Mouse (Mus musculus) liver, embryonic 15.5 days (tissue): ENCODE data around the gene Glg1. TPM values are rescaled to one million over a fixed set of nuclear protein-coding genes. Genes with fewer than 3 reads are reported as not detected.
"Not testable (repeated sequence)": the region's sequence is repeated elsewhere in the genome, so short reads cannot be mapped to it uniquely, and the experiment has no call there.

Experiments used
- ATAC-seq: fragments of 200-750 bp; cut with Nextera tagmentation; 2 replicates; pipeline ENCODE4 v1.8.0; 2017; ENCODE audit warnings: moderate number of reproducible peaks, mild to moderate bottlenecking, moderate library complexity; ENCODE audit not compliant: insufficient read depth
- H3K27ac ChIP-seq: fragments of 300-500 bp; sonication (generic); replicated peaks from 2 replicates; pipeline ENCODE4 v1.5.1; 2015; ENCODE audit warnings: mild to moderate bottlenecking, inconsistent platforms
- H3K27me3 ChIP-seq: fragments of 300-500 bp; sonication (generic); 2 replicates; pipeline ENCODE4 v1.6.1; 2015; ENCODE audit warnings: mild to moderate bottlenecking, inconsistent platforms
- H3K36me3 ChIP-seq: fragments of 300-500 bp; sonication (generic); replicated peaks from 2 replicates; pipeline ENCODE4 v1.6.1; 2015; ENCODE audit warnings: moderate library complexity, mild to moderate bottlenecking, inconsistent platforms
- H3K4me1 ChIP-seq: fragments of 300-500 bp; sonication (generic); replicated peaks from 2 replicates; pipeline ENCODE4 v1.6.1; 2015; ENCODE audit warnings: inconsistent platforms
- H3K4me2 ChIP-seq: fragments of 300-500 bp; sonication (generic); 2 replicates; pipeline ENCODE4 v1.6.1; 2015; ENCODE audit warnings: moderate library complexity, mild to moderate bottlenecking, inconsistent platforms
- H3K4me3 ChIP-seq: fragments of 300-500 bp; sonication (generic); replicated peaks from 2 replicates; pipeline ENCODE4 v1.5.1; 2015; ENCODE audit warnings: mild to moderate bottlenecking, inconsistent platforms
- H3K9ac ChIP-seq: fragments of 300-500 bp; sonication (generic); 2 replicates; pipeline ENCODE4 v1.6.1; 2015; ENCODE audit warnings: moderate library complexity, mild to moderate bottlenecking, inconsistent platforms
- H3K9me3 ChIP-seq: fragments of 300-500 bp; sonication (generic); replicated peaks from 2 replicates; pipeline ENCODE4 v1.6.1; 2016; ENCODE audit warnings: inconsistent platforms
- WGBS: fragments of 180-500 bp; shearing (Covaris S2); methylation state at CpG from one replicate; pipeline ENCODE4 v1.1.7; 2015; ENCODE audit warnings: mixed read lengths; ENCODE audit not compliant: insufficient replicate concordance; 5-methylcytosine and 5-hydroxymethylcytosine counted together
- polyA plus RNA-seq: library from polyadenylated mRNA; unstranded; fragments of >200 nt; fragmentation: Nextera tagmentation; extraction: Ambion mirVana; gene quantifications from 2 replicates; pipeline ENCODE4 v1.2.1, GENCODE M21; 2015

Glg1 gene
- polyA plus RNA-seq, 1 experiment from 2014 or later = 14.1 TPM

DNA sequence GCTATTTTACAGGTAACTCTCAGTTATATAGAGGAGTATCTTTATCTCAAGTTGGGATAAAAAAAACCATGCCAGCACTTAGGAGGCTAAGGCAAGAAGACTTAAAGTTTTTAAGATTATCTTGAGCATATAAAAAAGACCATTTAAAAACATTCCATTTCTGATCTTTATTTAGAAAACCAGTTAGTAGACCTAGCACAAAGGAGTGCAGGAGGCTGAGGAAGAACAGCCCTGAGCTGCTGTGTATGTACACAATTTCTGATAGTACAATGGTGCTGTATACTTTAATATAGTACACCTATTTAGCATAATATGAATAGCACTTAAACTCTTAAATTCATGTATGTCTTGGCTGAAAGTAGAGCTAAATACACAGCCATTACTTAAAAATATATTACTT lies 10.9 kb downstream of the Glg1 start:
- H3K4me2 ChIP-seq = no peak overlapping the region
- H3K9me3 ChIP-seq = no peaks in the 10 kb centered on the region
- H3K36me3 ChIP-seq = no peaks in the 10 kb centered on the region
- no peaks in the 10 kb centered on the region for H3K27me3 ChIP-seq
- H3K4me1 ChIP-seq = peaks cover 23% of the 10 kb centered on the region
- H3K4me3 ChIP-seq = no peak overlapping the region
- no peak for ATAC-seq
- no peak overlapping the region for H3K9ac ChIP-seq
- no peak overlapping the region for H3K27ac ChIP-seq

DNA sequence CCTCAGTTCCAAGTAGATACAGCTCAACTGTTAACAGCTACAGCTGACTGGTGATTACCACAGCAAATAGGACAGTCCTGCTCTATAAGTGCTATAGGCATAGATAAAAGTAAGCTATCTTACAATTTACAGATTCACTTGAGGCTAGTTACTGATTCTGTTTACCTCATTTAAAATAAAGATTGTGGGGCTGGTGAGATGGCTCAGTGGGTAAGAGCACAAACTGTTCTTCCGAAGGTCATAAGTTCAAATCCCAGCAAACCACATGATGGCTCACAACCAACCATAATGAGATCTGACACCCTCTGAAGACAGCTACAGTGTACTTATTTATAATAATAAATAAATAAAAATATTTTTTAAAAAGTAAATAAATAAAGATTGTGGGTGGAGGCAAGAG lies 12.2 kb downstream of the Glg1 start:
- not testable (repeated sequence) for H3K9me3 ChIP-seq, H3K36me3 ChIP-seq, ATAC-seq, H3K9ac ChIP-seq, H3K27ac ChIP-seq, H3K4me3 ChIP-seq, H3K4me2 ChIP-seq, H3K27me3 ChIP-seq
- H3K4me1 ChIP-seq = peaks cover 13% of the 10 kb centered on the region
- WGBS = 78% methylated on average over 1 of the region's 1 CpGs

GRCm38 (mm10) chr8:111246287-111246830 lies 12.7 kb downstream of the Glg1 start:
- Histone ChIP-seq H3K4me2 (no peak overlapping the region), H3K9ac (no peak overlapping the region), H3K27ac (no peak overlapping the region), H3K4me1 (peaks cover 13% of the 10 kb centered on the region), H3K27me3 (no peaks in the 10 kb centered on the region), H3K36me3 (no peaks in the 10 kb centered on the region), H3K9me3 (no peaks in the 10 kb centered on the region), H3K4me3 (no peak overlapping the region)
- ATAC-seq = no peak
- WGBS = 65% methylated on average over 4 of the region's 4 CpGs

DNA sequence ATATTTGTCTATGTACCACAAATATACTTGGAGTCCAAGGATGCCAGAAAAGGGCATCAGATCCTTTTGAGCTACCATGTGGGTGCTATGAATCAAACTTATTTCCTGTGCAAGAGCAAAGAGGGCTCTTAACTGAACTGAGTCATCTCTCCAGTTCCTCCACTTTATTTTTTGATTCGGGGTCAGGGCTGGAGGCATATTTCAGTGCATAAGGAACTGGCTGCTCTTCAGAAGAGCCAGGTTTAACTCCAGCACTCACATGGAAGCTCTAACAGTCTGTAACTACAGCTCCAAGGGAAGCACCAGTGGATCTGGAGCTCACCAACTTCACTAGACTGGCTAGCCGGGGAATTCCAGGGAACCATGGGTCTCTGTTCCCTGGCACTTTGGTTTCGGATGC lies 21.7 kb downstream of the Glg1 start:
- Histone ChIP-seq H3K4me2 (no peak overlapping the region), H3K9me3 (no peaks in the 10 kb centered on the region), H3K9ac (no peak overlapping the region), H3K4me3 (no peak overlapping the region), H3K4me1 (no peaks in the 10 kb centered on the region), H3K36me3 (no peaks in the 10 kb centered on the region), H3K27me3 (no peaks in the 10 kb centered on the region), H3K27ac (no peak overlapping the region)
- WGBS = 61% methylated on average over 3 of the region's 3 CpGs
- ATAC-seq = no peak

DNA sequence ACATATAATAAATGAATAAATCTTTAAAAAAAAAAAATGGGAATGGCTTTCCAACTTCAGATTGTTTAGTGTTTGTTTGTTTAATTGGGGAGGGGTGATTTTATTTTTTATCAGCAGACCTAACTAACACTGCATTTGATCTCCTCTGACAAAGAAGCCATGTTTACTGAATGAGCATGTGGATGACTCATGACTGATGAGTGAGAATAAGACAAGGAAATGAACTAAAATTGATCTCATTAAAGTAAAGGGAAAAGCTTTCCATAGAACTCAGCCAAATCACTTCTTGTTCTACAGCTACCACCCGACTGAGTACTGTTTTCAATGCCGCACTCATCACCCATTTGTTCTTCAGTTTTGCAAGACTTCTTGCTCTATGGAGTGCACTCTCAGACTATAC lies 25.3 kb downstream of the Glg1 start:
- Histone ChIP-seq H3K36me3 (no peaks in the 10 kb centered on the region), H3K4me2 (no peak overlapping the region), H3K9me3 (no peaks in the 10 kb centered on the region), H3K9ac (no peak overlapping the region), H3K27me3 (no peaks in the 10 kb centered on the region), H3K4me1 (no peaks in the 10 kb centered on the region), H3K4me3 (no peak overlapping the region), H3K27ac (no peak overlapping the region)
- ATAC-seq = no peak
- WGBS = 90% methylated on average over 2 of the region's 2 CpGs

DNA sequence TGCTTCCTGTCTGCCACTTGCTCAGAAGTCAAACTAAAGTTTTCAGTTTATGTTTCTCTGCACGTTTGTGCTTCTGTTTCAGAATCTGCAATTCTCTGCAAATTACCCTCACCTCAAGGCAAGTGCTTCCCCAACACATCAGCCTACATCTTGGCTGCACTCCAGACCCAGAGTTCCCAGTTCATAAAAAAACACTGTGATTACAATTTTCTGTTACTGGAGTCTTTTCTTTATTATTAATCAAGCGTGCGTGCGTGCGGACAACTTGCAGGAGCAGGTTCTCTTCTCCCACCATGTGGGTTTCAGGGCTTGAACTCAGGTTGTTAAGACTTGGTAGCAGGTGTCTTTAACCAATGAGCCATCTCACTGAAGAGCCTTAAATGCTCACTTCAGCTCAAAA lies 34.9 kb downstream of the Glg1 start:
- Histone ChIP-seq H3K27ac (no peak overlapping the region), H3K9me3 (no peaks in the 10 kb centered on the region), H3K4me1 (no peaks in the 10 kb centered on the region), H3K9ac (no peak overlapping the region), H3K36me3 (no peaks in the 10 kb centered on the region), H3K4me3 (no peak overlapping the region), H3K4me2 (no peak overlapping the region), H3K27me3 (no peaks in the 10 kb centered on the region)
- no peak for ATAC-seq
- WGBS = 77% methylated on average over 5 of the region's 5 CpGs

DNA sequence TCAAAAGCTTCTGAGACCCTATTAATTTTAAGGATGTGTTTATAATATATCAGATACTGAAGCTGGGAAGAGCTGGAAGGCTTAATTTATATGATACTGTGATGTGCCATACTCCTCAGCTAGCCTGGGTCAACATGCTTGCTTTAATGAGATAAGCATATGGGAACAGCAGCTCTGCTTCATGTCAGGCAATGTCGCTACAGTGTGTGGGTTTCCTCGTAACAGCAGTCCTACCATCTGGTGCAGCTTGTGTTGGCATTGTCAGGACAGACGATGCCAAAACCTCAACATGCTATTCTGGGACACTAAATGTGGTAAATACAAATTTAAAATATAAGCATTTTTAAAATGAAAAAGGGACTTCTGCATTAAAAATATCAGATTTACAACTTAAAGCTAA lies 40.9 kb downstream of the Glg1 start:
- 21% methylated on average over 3 of the region's 3 CpGs for WGBS
- Histone ChIP-seq H3K27ac (no peak overlapping the region), H3K9ac (no peak overlapping the region), H3K27me3 (no peaks in the 10 kb centered on the region), H3K4me1 (peaks cover 8% of the 10 kb centered on the region; the same call in 1 of the 2 replicates), H3K9me3 (no peaks in the 10 kb centered on the region), H3K4me2 (no peak overlapping the region), H3K4me3 (no peak overlapping the region), H3K36me3 (no peaks in the 10 kb centered on the region)
- ATAC-seq = no peak

- no peaks in the 10 kb centered on the region for H3K36me3 ChIP-seq
- no peak overlapping the region for H3K27ac ChIP-seq
- peaks cover 21% of the 10 kb centered on the region; the same call in 1 of the 2 replicates for H3K4me1 ChIP-seq
- H3K9ac ChIP-seq = no peak overlapping the region
- no peak overlapping the region for H3K4me2 ChIP-seq
- 72% methylated on average over 5 of the region's 5 CpGs for WGBS
- H3K27me3 ChIP-seq = no peaks in the 10 kb centered on the region
- no peak overlapping the region for H3K4me3 ChIP-seq
- no peak for ATAC-seq
- no peaks in the 10 kb centered on the region for H3K9me3 ChIP-seq
Measured at GRCm38 (mm10) chr8:111213406-111213805, 45.6 kb downstream of the Glg1 start.

- Histone ChIP-seq H3K4me1 (peaks cover 18% of the 10 kb centered on the region; the same call in 1 of the 2 replicates), H3K4me3 (no peak overlapping the region), H3K9me3 (no peaks in the 10 kb centered on the region), H3K27ac (no peak overlapping the region), H3K9ac (no peak overlapping the region), H3K4me2 (no peak overlapping the region), H3K36me3 (no peaks in the 10 kb centered on the region), H3K27me3 (no peaks in the 10 kb centered on the region)
- no peak for ATAC-seq
- WGBS = 80% methylated on average over 2 of the region's 2 CpGs
Measured at GRCm38 (mm10) chr8:111211180-111211579, 47.8 kb downstream of the Glg1 start.

DNA sequence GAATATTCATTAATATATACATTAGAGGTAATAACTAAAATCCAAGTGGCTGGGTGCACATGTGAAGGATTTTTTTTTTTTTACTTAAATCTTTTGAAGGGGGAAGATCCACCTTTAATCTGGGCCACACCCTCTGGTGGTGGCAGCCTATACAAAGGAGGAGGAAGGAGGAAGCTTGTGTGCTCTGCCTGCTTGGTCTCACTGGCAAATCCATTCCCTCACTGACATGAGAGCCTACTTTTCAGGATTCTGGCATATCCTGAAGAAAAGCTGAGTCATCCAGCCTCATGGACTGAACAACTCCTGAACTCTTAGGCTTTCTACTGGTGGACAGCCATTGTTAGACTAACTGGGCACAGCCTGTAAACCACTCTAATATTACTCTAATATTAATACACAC lies 49.1 kb downstream of the Glg1 start:
- H3K36me3 ChIP-seq = no peaks in the 10 kb centered on the region
- H3K4me2 ChIP-seq = no peak overlapping the region

GRCm38 (mm10) chr8:111206321-111206720 lies 52.7 kb downstream of the Glg1 start:
- H3K4me1 ChIP-seq = peaks cover 14% of the 10 kb centered on the region; the same call in 1 of the 2 replicates
- 74% methylated on average over 6 of the region's 6 CpGs for WGBS

More for the DNA sequence above, 49.1 kb downstream of the Glg1 start:
- Histone ChIP-seq H3K27me3 (no peaks in the 10 kb centered on the region), H3K4me3 (no peak overlapping the region), H3K4me1 (peaks cover 18% of the 10 kb centered on the region; the same call in 1 of the 2 replicates), H3K27ac (no peak overlapping the region), H3K9ac (no peak overlapping the region), H3K9me3 (no peaks in the 10 kb centered on the region)
- no peak for ATAC-seq

GRCm38 (mm10) chr8:111205033-111205432 lies 54.0 kb downstream of the Glg1 start:
- Histone ChIP-seq H3K27me3 (no peaks in the 10 kb centered on the region), H3K36me3 (no peaks in the 10 kb centered on the region), H3K4me2 (no peak overlapping the region), H3K9me3 (no peaks in the 10 kb centered on the region), H3K9ac (no peak overlapping the region), H3K4me1 (peaks cover 9% of the 10 kb centered on the region; the same call in 1 of the 2 replicates), H3K4me3 (no peak overlapping the region), H3K27ac (no peak overlapping the region)
- 58% methylated on average over 6 of the region's 6 CpGs for WGBS
- ATAC-seq = no peak

More at GRCm38 (mm10) chr8:111206321-111206720, 52.7 kb downstream of the Glg1 start:
- Histone ChIP-seq H3K27ac (no peak overlapping the region), H3K9ac (no peak overlapping the region), H3K9me3 (no peaks in the 10 kb centered on the region), H3K36me3 (no peaks in the 10 kb centered on the region), H3K4me3 (no peak overlapping the region), H3K4me2 (no peak overlapping the region), H3K27me3 (no peaks in the 10 kb centered on the region)
- no peak for ATAC-seq
